Mouse (Mus musculus) layer of hippocampus, postnatal 25 days (tissue): ENCODE results near the gene 9130230L23Rik. TPM values are rescaled to one million over a fixed set of nuclear protein-coding genes. Genes with fewer than 3 reads are reported as not detected.

Experiments used
- DNase-seq, 2 experiments: peaks; one replicate each; pipeline ENCODE4 v3.0.0; 2022; ENCODE audit warnings: mixed read lengths in 2 of 2, low spot score in 1 of 2; ENCODE audit errors: extremely low spot score in 1 of 2
- total RNA-seq, 2 experiments: library from RNA; stranded (reverse); gene quantifications; 2 replicates each; pipeline ENCODE4 v1.2.3; 2021

Gene 9130230L23Rik
- total RNA-seq: not detected

DNA sequence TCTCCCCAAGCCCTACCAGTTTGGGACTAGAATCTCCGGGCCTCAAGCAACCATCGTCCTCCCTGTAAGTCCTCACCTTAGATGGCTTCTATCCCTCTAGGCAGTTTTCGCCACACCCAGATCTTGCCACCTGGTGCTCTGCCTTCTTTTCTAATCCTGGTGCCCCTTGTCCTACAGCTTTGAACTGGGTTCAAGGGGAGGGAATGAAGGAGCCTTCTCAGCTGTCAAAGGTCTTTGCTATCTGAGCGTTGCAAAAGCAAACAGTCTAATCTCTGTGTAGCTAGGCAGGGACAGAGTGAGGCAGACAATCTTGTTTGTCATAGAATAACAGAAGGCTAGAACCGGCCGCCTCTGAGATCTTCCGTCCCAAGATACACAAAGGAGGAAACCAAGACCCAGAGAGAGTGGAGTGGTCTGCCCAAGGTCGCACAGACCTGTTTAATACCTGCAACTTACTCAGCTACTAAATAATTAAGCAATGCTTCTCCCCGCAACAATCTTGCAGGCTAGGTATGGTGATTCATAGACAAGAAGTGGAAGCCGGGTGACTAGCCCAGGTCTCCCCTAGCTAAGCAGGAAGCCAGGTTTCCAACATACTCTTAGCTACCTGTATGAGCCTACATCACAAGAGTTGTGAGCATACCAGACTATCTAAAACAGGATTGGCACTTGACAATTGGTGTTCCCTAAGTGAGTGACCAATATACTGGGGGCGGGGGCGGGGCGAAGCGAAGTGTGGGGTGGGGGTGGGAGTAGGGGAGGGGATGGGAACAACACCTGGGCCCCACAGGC lies at the start of gene 9130230L23Rik:
9130230L23Rik (minus strand) TSS at position 152 of the 792 bp plus-strand sequence.
- DNase-seq: no peak

DNA sequence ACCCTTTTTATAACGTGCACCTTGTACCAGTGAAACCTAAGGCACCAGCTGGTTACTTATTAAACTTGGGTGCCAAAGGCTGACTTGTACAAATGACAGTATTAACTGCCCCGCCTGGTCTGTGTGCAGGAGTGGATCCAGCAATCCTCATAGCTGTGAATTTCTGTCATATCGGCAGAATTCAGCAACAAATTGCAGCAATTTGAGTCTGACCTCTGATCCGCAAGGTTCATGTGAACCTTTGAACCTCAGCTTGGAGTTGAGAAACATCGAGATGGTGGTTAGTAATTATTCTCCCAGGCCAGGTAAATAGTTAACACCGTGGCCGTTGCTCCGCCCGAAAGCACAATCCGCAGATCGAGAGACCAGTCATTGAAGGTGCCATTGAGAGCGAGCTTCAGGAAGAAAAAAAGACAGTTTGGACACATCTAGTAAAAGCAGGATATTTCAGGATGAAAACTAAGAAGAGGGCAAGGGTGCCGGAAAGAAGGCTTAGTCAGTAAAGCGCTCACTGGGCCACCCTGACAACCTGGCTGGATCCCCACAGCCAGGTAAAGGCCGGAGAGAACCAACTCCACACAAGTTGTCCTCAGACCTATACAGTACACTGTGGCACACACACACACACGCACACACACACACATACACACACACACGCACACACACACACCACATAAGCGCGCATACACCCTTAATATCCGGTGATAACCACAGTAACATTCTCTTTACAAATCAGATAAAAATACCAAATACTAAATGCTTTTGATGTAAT lies 48.9 kb upstream of the 9130230L23Rik start:
- no peak for DNase-seq

- DNase-seq: no peak
Observed at GRCm38 (mm10) chr5:66050841-66051240, 46.8 kb upstream of the 9130230L23Rik start.

DNA sequence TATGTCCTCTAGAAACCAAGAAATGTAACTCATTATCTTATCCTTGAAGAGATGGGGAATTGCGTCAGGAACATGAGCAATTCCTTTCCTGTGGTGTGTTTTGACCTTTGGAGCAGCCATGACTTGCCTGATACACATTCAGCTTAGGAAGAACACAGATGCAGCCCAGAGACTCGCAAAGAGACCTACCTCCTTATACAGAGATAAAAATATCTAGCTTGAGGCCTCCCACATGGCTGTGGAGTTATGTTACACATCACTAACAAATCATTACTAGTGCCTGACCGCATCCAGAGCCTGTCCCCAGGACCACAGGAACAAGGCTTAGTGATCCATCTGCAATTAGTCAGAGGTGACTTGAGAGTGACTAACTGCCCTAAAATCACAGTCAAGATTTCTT lies 42.3 kb upstream of the 9130230L23Rik start:
- DNase-seq: no peak

- no peak for DNase-seq
Observed at GRCm38 (mm10) chr5:66043897-66044296, 39.8 kb upstream of the 9130230L23Rik start.

DNA sequence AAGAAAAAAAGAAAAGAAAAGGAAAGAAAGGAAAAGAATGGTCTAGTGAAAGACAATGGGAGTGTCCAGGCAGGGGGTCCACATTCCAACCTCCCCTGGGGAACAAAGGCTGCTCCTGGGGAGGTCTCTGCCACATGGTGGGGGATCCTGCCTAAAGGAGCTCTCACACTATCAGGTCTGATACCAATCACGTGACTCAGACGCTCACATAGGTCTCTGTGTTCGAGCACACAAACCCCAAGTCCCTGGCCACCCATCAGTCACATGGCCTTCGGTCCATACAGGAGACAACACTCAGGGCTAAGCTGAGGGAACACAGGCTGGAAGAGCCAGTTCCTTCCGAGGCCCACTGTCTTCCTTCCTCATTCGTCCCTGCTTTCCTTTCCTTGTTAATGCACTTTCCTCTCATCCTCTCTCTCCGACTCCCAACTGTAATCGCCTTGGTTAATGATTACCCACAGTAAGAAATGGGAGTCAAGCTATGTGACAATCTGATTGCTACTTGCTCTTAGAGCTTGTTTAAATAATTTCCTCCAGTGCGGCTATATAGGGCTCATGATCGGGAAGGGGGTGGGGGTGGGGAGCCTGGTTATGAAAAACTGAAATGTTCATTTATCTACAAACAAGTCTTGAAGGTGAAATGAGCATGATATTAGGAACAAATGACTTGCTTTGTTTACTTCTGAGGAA lies 38.7 kb upstream of the 9130230L23Rik start:
- no peak for DNase-seq

DNA sequence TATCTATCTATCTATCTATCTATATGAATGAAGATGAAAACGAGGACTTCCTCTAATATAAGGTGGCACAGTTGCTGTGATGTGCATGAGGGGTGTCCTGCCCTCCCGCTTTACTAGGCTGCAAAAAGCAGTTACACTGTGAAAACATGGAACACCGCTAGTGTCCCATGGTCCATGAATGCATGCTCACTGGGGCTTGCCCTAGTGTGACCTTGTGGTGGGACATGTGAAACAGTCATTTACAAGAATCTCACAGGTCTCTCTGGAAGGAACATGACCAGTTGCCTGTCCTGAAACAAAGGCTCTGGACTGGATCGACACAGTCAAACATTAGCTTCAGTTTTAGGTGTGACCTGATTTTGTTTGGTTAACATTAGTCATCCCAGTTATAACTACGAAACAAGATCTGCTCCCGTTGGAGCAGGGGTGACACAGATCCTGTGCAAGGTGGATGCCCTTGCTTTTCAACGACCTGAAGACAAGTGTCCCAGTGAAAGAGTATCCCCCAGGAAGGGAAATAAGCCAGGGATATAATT lies 36.7 kb upstream of the 9130230L23Rik start:
- no peak for DNase-seq

- DNase-seq: no peak
Observed at GRCm38 (mm10) chr5:66039813-66040212, 35.7 kb upstream of the 9130230L23Rik start.

- DNase-seq: no peak
Observed at GRCm38 (mm10) chr5:66037066-66037465, 33.0 kb upstream of the 9130230L23Rik start.

DNA sequence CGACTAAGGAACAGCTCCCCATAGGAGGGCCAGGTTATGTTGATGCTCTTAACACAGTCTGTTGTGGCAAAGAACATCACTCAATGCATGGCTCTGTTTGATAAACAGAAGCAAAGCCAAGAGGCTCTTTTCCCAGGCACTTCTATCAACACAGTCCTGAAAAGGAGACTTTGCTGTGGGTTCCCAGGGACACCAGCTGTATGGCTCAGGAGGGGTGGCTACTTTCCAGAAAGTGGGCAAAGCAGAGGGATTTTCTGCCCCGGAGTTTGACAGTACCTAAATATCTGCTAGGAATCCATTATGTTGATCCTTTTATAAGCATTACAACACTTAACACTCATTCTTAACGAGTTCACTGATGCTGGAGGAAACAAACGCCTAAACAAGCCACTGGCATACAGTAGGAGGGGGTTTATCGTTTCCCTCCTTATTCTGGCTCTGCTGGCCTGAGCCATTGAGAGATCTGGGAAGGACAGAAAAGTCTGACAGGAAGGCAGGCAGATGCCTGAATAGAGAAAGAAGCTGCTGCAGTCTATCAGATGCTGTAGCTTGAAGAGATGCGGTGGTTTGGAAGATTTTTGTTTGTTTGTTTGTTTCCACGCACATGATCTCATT lies 32.5 kb upstream of the 9130230L23Rik start:
- DNase-seq: no peak

- DNase-seq: no peak
Observed at GRCm38 (mm10) chr5:66034375-66035195, 30.5 kb upstream of the 9130230L23Rik start.

DNA sequence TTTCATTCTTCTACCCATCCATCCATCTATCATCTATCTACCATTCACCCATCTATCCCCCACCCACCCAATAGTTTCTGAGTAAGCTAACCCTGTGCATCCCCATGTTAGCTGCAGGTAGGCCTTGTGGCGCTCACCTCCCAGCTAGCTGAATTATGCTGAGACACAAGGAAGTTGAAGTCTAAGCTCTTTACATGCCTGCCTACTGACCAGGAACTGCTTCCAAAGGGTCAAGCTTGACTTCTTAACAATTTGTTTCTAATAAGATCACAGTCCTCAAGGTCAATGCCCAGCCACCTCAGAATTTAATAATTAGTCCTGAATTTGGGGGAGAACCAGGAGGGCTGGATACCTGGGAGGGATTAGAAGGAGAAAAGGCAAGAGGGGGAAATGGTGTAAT lies 28.7 kb upstream of the 9130230L23Rik start:
- DNase-seq: no peak

DNA sequence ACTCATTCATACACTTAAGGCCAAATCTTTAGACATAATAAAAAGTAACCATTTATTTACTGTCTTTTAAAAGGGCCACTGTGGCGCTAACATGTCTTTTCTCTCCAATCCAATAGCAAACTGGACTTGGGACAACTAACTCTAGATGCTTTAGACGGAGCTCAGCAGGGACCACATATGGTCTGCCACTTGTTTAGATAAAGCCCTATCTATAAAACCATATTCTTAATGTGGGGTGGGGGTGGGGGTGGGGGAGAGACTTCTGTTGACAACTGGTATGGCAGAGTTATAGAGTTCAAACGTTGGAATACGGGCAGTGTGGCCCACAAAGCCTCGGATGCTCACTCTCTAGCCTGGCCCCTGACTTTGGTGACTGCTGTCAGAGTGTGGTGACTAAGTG lies 27.6 kb upstream of the 9130230L23Rik start:
- DNase-seq: no peak

- DNase-seq: no peak
Observed at GRCm38 (mm10) chr5:66028232-66028631, 24.1 kb upstream of the 9130230L23Rik start.

- no peak for DNase-seq
Observed at GRCm38 (mm10) chr5:66027206-66027605, 23.1 kb upstream of the 9130230L23Rik start.

GRCm38 (mm10) chr5:66026796-66027195 lies 22.7 kb upstream of the 9130230L23Rik start:
- no peak for DNase-seq

- DNase-seq: no peak
Observed at GRCm38 (mm10) chr5:66015449-66015961, 11.4 kb upstream of the 9130230L23Rik start.

GRCm38 (mm10) chr5:66014437-66014836 lies 10.4 kb upstream of the 9130230L23Rik start:
- DNase-seq: no peak

GRCm38 (mm10) chr5:66013999-66014398 lies 9.9 kb upstream of the 9130230L23Rik start:
- DNase-seq: no peak
